Mouse (Mus musculus) liver, embryonic 18 days (tissue): ENCODE results near the gene Ankrd36. TPM values are rescaled to one million over a fixed set of nuclear protein-coding genes. Genes with fewer than 3 reads are reported as not detected.

Experiments used
- polyA plus RNA-seq: library from polyadenylated mRNA; depleted of rRNA; stranded (reverse); fragments of >200 nt; gene quantifications from 2 replicates; pipeline ENCODE4 v1.2.3, GENCODE M21; 2012; rRNA removed

The Ankrd36 gene
- 1.2 and 1.3 TPM in 2 replicates for polyA plus RNA-seq

GRCm38 (mm10) chr11:5569474-5569873 lies at the start of gene Ankrd36:
Gene Ankrd36, plus strand, starts transcription at chr11:5569684.

GRCm38 (mm10) chr11:5520412-5521265 lies 48.8 kb upstream of the Ankrd36 start, which contains the start of gene Xbp1:
Gene Xbp1, plus strand, starts transcription at chr11:5520659.

GRCm38 (mm10) chr11:5541799-5542481 lies 27.5 kb upstream of the Ankrd36 start, which contains the start of gene Ccdc117:
Gene Ccdc117, minus strand, starts transcription at chr11:5542187.

GRCm38 (mm10) chr11:5715630-5716105 lies 146.2 kb downstream of the Ankrd36 start, which contains the start of gene Mrps24:
Gene Mrps24, minus strand, starts transcription at chr11:5715680.

Other genes with a start within 250 kb of the Ankrd36 start
- 1.4 and 1.9 TPM in 2 replicates for gene Znrf3, start 124.8 kb upstream of the Ankrd36 start, polyA plus RNA-seq
- 77.2 and 93.7 TPM in 2 replicates for gene Xbp1, start 49.0 kb upstream of the Ankrd36 start, polyA plus RNA-seq
- gene Ccdc117, start 27.5 kb upstream of the Ankrd36 start, polyA plus RNA-seq, result 6.4 and 6.5 TPM in 2 replicates
- gene Mrps24, start 146.0 kb downstream of the Ankrd36 start, polyA plus RNA-seq, result 58.1 and 61.8 TPM in 2 replicates
- 3.8 and 4.0 TPM in 2 replicates for gene Urgcp, start 192.7 kb downstream of the Ankrd36 start, polyA plus RNA-seq
- 30.6 and 33.7 TPM in 2 replicates for gene Dbnl, start 218.8 kb downstream of the Ankrd36 start, polyA plus RNA-seq
- 0.22 and 0.72 TPM in 2 replicates for gene Pgam2, start 234.0 kb downstream of the Ankrd36 start, polyA plus RNA-seq